Mouse (Mus musculus) thymus, adult 2 months (tissue): ENCODE data around the gene Chil1.

Experiments used
- CTCF ChIP-seq: fragments of 200-500 bp; IDR thresholded peaks from 2 replicates; pipeline ENCODE4 v1.5.1; 2012; ENCODE audit warnings: mild to moderate bottlenecking, control low read depth, low read length, moderate library complexity, borderline replicate concordance; ENCODE audit not compliant: control insufficient read depth, poor library complexity, insufficient read depth; ENCODE audit errors: extremely low read depth
- POLR2A ChIP-seq: fragments of 200-500 bp; IDR thresholded peaks from 2 replicates; pipeline ENCODE4 v1.6.1; 2012; ENCODE audit warnings: mild to moderate bottlenecking, low read length, control low read depth, moderate library complexity; ENCODE audit not compliant: control insufficient read depth, poor library complexity, insufficient read depth; ENCODE audit errors: extremely low read depth

- TF ChIP-seq CTCF (no peak), POLR2A (no peak)
Measured at GRCm38 (mm10) chr1:134211043-134211442, 29.1 kb downstream of the Chil1 start.
